Mouse (Mus musculus) heart, postnatal 0 days (tissue): ENCODE results near the gene Gnb3. TPM values are rescaled to one million over a fixed set of nuclear protein-coding genes. Genes with fewer than 3 reads are reported as not detected.

Experiments
- ATAC-seq: fragments of 200-750 bp; cut with Nextera tagmentation; 2 replicates; pipeline ENCODE4 v1.8.0; 2017; ENCODE audit warnings: low read depth, moderate number of reproducible peaks, moderate library complexity; ENCODE audit not compliant: insufficient read depth
- DNase-seq: peaks from one replicate; pipeline ENCODE4 v3.0.0-alpha.2; 2016; ENCODE audit warnings: low spot score
- H3K27ac ChIP-seq: fragments of 300-500 bp; sonication (generic); 2 replicates; pipeline ENCODE4 v1.5.1; 2014; ENCODE audit warnings: low read depth, mild to moderate bottlenecking
- H3K27me3 ChIP-seq: fragments of 300-500 bp; sonication (generic); 2 replicates; pipeline ENCODE4 v1.6.1; 2014; ENCODE audit warnings: low read length, mixed read lengths; ENCODE audit not compliant: control insufficient read depth, insufficient read depth
- H3K36me3 ChIP-seq: fragments of 300-500 bp; sonication (generic); replicated peaks from 2 replicates; pipeline ENCODE4 v1.6.1; 2014; ENCODE audit warnings: low read length, mixed read lengths; ENCODE audit not compliant: control insufficient read depth, insufficient read depth
- H3K4me1 ChIP-seq: fragments of 300-500 bp; sonication (generic); 2 replicates; pipeline ENCODE4 v1.6.1; 2014; ENCODE audit warnings: antibody characterized with exemption; ENCODE audit not compliant: control insufficient read depth, insufficient read depth
- H3K4me2 ChIP-seq: fragments of 300-500 bp; sonication (generic); 2 replicates; pipeline ENCODE4 v1.6.1; 2014; ENCODE audit warnings: low read depth, mild to moderate bottlenecking, low read length, moderate library complexity
- H3K4me3 ChIP-seq: fragments of 300-500 bp; sonication (generic); 2 replicates; pipeline ENCODE4 v1.5.1; 2014; ENCODE audit warnings: low read depth, low read length
- H3K9ac ChIP-seq: fragments of 300-500 bp; sonication (generic); replicated peaks from 2 replicates; pipeline ENCODE4 v1.6.1; 2014; ENCODE audit warnings: low read depth, low read length, mixed read lengths
- H3K9me3 ChIP-seq: fragments of 300-500 bp; sonication (generic); replicated peaks from 2 replicates; pipeline ENCODE4 v1.6.1; 2016; ENCODE audit warnings: low read length; ENCODE audit not compliant: control insufficient read depth
- CTCF ChIP-seq: IDR thresholded peaks from 2 replicates; pipeline ENCODE4 v1.5.1; 2016; ENCODE audit warnings: antibody characterized with exemption, control low read depth, low read depth
- EP300 ChIP-seq: IDR thresholded peaks from 2 replicates; pipeline ENCODE4 v1.6.1; 2016; ENCODE audit warnings: antibody characterized with exemption, low read depth
- WGBS: fragments of 180-500 bp; shearing (Covaris S2); extraction: QIAGEN DNeasy Blood & Tissue Kit; methylation state at CpG from one replicate; pipeline ENCODE4 v1.1.7; 2014; 5-methylcytosine and 5-hydroxymethylcytosine counted together
- polyA plus RNA-seq: library from polyadenylated mRNA; unstranded; fragments of >200 nt; fragmentation: Nextera tagmentation; extraction: Ambion mirVana; gene quantifications from 2 replicates; pipeline ENCODE4 v1.2.1, GENCODE M21; 2015
- total RNA-seq: library from RNA; depleted of rRNA; stranded (reverse); fragments of >200 nt; gene quantifications from 2 replicates; pipeline ENCODE4 v1.2.3, GENCODE M21; 2014; ENCODE audit warnings: low replicate concordance

The Gnb3 gene
- total and polyA plus RNA-seq, 2 experiments from 2014 or later: 3.3 to 4.2 TPM

- peaks cover 4% of the 10 kb centered on the region; the same call in 1 of the 2 replicates for H3K4me1 ChIP-seq
- no peaks in the 10 kb centered on the region; the same call in 1 of the 2 replicates for H3K9me3 ChIP-seq
- ATAC-seq (peak; percentile 80), DNase-seq (peak; percentile 70)
- no peaks in the 10 kb centered on the region for H3K36me3 ChIP-seq
- H3K27me3 ChIP-seq: no peaks in the 10 kb centered on the region
- no peak overlapping the region for H3K4me3 ChIP-seq
- WGBS: 39% methylated on average over 10 of the region's 10 CpGs
- H3K4me2 ChIP-seq: peak overlapping the region; percentile 31; the same call in 1 of the 2 replicates
- H3K27ac ChIP-seq: peak overlapping the region; percentile 78
- no peak overlapping the region for H3K9ac ChIP-seq
- TF ChIP-seq EP300 (no peak), CTCF (no peak)
Observed at GRCm38 (mm10) chr6:124884714-124885500, 44.8 kb upstream of the Gnb3 start.

- Histone ChIP-seq H3K4me2 (no peak overlapping the region), H3K9ac (no peak overlapping the region), H3K27me3 (no peaks in the 10 kb centered on the region), H3K4me1 (peaks cover 4% of the 10 kb centered on the region; the same call in 1 of the 2 replicates), H3K9me3 (no peaks in the 10 kb centered on the region), H3K36me3 (no peaks in the 10 kb centered on the region), H3K27ac (no peak overlapping the region), H3K4me3 (no peak overlapping the region)
- WGBS: 71% methylated on average over 10 of the region's 10 CpGs
- DNase-seq (no peak), ATAC-seq (no peak)
- no peak for TF ChIP-seq CTCF
- no peak for TF ChIP-seq EP300
Observed at GRCm38 (mm10) chr6:124883351-124883750, 43.3 kb upstream of the Gnb3 start.

- ATAC-seq (no peak), DNase-seq (no peak)
- Histone ChIP-seq H3K9me3 (no peaks in the 10 kb centered on the region), H3K9ac (no peak overlapping the region), H3K27ac (no peak overlapping the region), H3K27me3 (no peaks in the 10 kb centered on the region), H3K4me2 (no peak overlapping the region), H3K36me3 (no peaks in the 10 kb centered on the region), H3K4me1 (peaks cover 4% of the 10 kb centered on the region; the same call in 1 of the 2 replicates), H3K4me3 (no peak overlapping the region)
- WGBS: 87% methylated on average over 9 of the region's 9 CpGs
- no peak for TF ChIP-seq EP300
- no peak for TF ChIP-seq CTCF
Observed at GRCm38 (mm10) chr6:124881821-124882220, 41.7 kb upstream of the Gnb3 start.

GRCm38 (mm10) chr6:124879390-124879789, 39.3 kb upstream of the Gnb3 start:
- Histone ChIP-seq H3K27ac (no peak overlapping the region), H3K36me3 (no peaks in the 10 kb centered on the region), H3K9me3 (no peaks in the 10 kb centered on the region), H3K9ac (no peak overlapping the region), H3K4me3 (no peak overlapping the region), H3K27me3 (no peaks in the 10 kb centered on the region), H3K4me1 (no peaks in the 10 kb centered on the region), H3K4me2 (no peak overlapping the region)
- DNase-seq (no peak), ATAC-seq (no peak)
- 53% methylated on average over 6 of the region's 6 CpGs for WGBS
- TF ChIP-seq EP300 (no peak), CTCF (no peak)

GRCm38 (mm10) chr6:124874348-124874747, 34.3 kb upstream of the Gnb3 start:
- Histone ChIP-seq H3K9ac (no peak overlapping the region), H3K36me3 (no peaks in the 10 kb centered on the region), H3K27ac (no peak overlapping the region), H3K9me3 (no peaks in the 10 kb centered on the region), H3K27me3 (no peaks in the 10 kb centered on the region), H3K4me3 (no peak overlapping the region), H3K4me1 (no peaks in the 10 kb centered on the region), H3K4me2 (no peak overlapping the region)
- no peak for TF ChIP-seq CTCF
- no peak for TF ChIP-seq EP300
- DNase-seq (no peak), ATAC-seq (no peak)
- 26% methylated on average over 2 of the region's 3 CpGs for WGBS

- ATAC-seq: no peak
- 65% methylated on average over 6 of the region's 7 CpGs for WGBS
- Histone ChIP-seq H3K4me2 (no peak overlapping the region), H3K4me1 (peaks cover 11% of the 10 kb centered on the region; the same call in 1 of the 2 replicates), H3K4me3 (no peak overlapping the region), H3K27ac (no peak overlapping the region), H3K9ac (no peak overlapping the region), H3K9me3 (no peaks in the 10 kb centered on the region), H3K27me3 (peaks cover 12% of the 10 kb centered on the region; the same call in 1 of the 2 replicates), H3K36me3 (no peaks in the 10 kb centered on the region)
- TF ChIP-seq EP300 (no peak), CTCF (no peak)
- no peak for DNase-seq
Observed at GRCm38 (mm10) chr6:124866560-124866959, 26.5 kb upstream of the Gnb3 start.
